Mouse (Mus musculus) frontal cortex, adult 2 months (tissue): ENCODE data around the gene Plppr2. TPM values are rescaled to one million over a fixed set of nuclear protein-coding genes. Genes with fewer than 3 reads are reported as not detected.

Experiments used
- polyA plus RNA-seq: library from polyadenylated mRNA; depleted of rRNA; stranded (reverse); fragments of >200 nt; gene quantifications from 2 replicates; pipeline ENCODE4 v1.2.3, GENCODE M21; 2012; rRNA removed

The Plppr2 gene
- polyA plus RNA-seq, 1 experiment, result 182 TPM

Other genes starting within 250 kb of the Plppr2 start
- 13.4 and 14.4 TPM in 2 replicates for gene Ldlr, start 213.6 kb upstream of the Plppr2 start, polyA plus RNA-seq
- gene Spc24, start 176.7 kb upstream of the Plppr2 start, polyA plus RNA-seq, result 3.3 and 3.8 TPM in 2 replicates
- gene Kank2, start 138.3 kb upstream of the Plppr2 start, polyA plus RNA-seq, result 7.9 and 8.0 TPM in 2 replicates
- gene Angptl8, start 101.5 kb upstream of the Plppr2 start, polyA plus RNA-seq, result not detected in 2 replicates
- gene Dock6, start 84.4 kb upstream of the Plppr2 start, polyA plus RNA-seq, result 47.7 and 50.1 TPM in 2 replicates
- gene Rab3d, start 18.8 kb upstream of the Plppr2 start, polyA plus RNA-seq, result 10.9 and 13.6 TPM in 2 replicates
- gene Ccdc159, start 9.6 kb upstream of the Plppr2 start, polyA plus RNA-seq, result 18.3 and 26.9 TPM in 2 replicates
- gene Tmem205, start 9.5 kb upstream of the Plppr2 start, polyA plus RNA-seq, result 53.8 and 53.9 TPM in 2 replicates
- 9.0 and 10.1 TPM in 2 replicates for gene Swsap1, start 18.7 kb downstream of the Plppr2 start, polyA plus RNA-seq
- 8.8 and 10.3 TPM in 2 replicates for gene Epor, start 26.5 kb downstream of the Plppr2 start, polyA plus RNA-seq
- gene Rgl3, start 52.4 kb downstream of the Plppr2 start, polyA plus RNA-seq, result 5.0 and 6.7 TPM in 2 replicates
- gene Ccdc151, start 65.6 kb downstream of the Plppr2 start, polyA plus RNA-seq, result 6.9 TPM in 2 replicates
- gene Prkcsh, start 65.8 kb downstream of the Plppr2 start, polyA plus RNA-seq, result 106 and 112 TPM in 2 replicates
- 143 and 155 TPM in 2 replicates for gene Elavl3, start 115.0 kb downstream of the Plppr2 start, polyA plus RNA-seq
- gene Gm49318, start 134.2 kb downstream of the Plppr2 start, polyA plus RNA-seq, result 0.54 TPM in 1 of 2 replicates, not detected in the other
- 38.2 and 39.5 TPM in 2 replicates for gene Zfp653, start 134.3 kb downstream of the Plppr2 start, polyA plus RNA-seq
- gene Ecsit, start 148.4 kb downstream of the Plppr2 start, polyA plus RNA-seq, result 62.5 and 64.9 TPM in 2 replicates
- gene Cnn1, start 162.2 kb downstream of the Plppr2 start, polyA plus RNA-seq, result 1.4 and 2.3 TPM in 2 replicates
- 107 and 121 TPM in 2 replicates for gene Elof1, start 180.1 kb downstream of the Plppr2 start, polyA plus RNA-seq
- gene Acp5, start 198.7 kb downstream of the Plppr2 start, polyA plus RNA-seq, result 0.60 and 1.6 TPM in 2 replicates
- 93.7 and 106 TPM in 2 replicates for gene Pigyl, start 219.8 kb downstream of the Plppr2 start, polyA plus RNA-seq